Mouse (Mus musculus) brain, embryonic 18.5 days (tissue): ENCODE measurements around the gene Klk5.

Experiments used
- DNase-seq: peaks from one replicate; pipeline ENCODE4 v3.0.0-alpha.2; 2012; ENCODE audit warnings: low read depth, low spot score

The Klk5 gene

DNA sequence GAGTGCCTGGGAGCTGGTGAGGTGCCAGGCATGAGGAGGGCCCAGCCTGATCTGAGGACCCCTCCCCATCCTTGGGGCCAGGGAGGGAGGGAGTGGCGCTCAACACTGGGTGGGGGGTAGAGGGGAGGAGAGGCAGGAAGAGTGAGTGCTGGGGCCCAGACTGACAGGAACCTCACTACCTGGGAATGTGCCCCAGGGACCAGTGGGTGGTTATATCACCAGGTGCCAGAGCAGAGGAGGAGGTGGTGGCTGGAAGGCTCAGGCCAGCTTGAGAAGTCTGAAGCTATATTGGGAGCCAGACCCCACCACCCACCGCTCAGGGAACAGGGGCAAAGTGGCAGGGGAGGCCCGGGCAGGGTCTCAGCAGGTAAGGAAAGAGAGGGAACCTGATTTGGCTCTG is at the start of gene Klk5:
TSS of gene Klk5 (plus strand) at position 271 of the 400 bp plus-strand sequence.
- DNase-seq: no peak

DNA sequence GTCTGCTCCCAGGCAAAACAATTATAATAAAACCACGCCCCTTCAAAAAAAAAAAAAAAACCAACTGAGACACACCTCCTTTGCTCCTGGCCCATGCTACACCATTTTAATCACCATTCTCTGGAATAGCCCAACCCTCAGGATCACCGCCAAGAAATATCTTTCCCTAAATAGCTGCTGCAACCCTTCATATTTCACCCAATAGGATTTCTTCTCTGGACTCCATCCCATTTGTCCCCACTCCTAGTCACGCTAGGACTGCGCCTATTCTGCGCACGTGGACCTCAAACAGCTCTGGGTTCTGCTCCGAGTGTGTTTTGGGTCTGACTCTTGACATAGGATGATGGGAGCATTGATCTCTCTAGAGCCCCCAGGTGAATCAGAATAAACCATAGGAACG is 45.4 kb upstream of the Klk5 start:
- DNase-seq: no peak

DNA sequence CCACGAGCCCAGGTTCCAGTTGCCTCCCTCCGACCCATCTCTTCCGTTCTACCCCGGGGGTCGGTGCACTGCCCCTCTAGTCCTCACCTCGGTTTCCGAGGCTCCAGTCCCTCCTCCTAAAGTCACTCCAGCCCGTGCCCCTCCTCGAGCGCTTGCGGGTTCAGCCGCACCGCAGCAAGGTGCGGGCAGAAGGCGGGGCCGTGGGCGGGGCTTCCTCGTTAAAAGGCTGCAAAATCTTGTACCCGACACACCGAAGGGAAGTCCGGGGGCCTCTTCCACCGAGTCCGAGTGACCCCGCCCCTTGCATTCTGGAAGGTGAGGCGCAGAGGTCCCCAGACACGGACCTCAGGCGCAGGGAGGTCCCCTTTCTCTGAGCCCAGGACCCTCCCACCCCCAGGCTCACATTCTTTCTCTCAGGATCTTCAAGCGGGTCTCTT is 44.4 kb upstream of the Klk5 start, which contains the start of gene Klk8:
TSS of gene Klk8 (plus strand) at position 245 of the 437 bp plus-strand sequence.
- DNase-seq: no peak

DNA sequence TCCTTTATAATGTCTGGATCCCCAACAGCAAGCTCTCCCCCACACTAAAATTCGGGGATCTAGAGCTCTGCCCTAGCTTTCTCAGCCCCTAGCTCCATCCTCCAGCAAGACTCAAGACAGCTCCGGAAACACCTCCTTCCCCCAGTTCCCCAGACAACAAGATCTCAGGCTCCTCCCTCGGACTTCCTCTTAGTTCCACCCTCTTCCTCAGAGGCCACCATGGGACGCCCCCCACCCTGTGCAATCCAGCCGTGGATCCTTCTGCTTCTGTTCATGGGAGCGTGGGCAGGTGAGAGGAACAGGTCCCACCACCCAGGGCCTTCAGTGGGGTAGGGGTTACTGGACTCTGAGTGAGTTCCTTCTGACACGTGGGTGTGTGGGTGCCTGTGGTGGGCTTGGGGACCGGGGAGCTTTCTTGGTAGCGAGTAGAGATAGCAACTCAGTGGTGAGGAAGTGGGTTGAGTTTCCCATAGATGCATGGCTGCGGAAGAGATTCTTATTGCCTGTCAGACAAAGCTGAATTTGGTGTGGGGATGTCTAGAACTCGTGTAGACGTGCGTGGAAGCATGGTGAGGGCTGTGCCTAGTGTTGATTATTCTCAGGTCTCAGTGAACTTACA is 43.8 kb upstream of the Klk5 start:
- no peak for DNase-seq

DNA sequence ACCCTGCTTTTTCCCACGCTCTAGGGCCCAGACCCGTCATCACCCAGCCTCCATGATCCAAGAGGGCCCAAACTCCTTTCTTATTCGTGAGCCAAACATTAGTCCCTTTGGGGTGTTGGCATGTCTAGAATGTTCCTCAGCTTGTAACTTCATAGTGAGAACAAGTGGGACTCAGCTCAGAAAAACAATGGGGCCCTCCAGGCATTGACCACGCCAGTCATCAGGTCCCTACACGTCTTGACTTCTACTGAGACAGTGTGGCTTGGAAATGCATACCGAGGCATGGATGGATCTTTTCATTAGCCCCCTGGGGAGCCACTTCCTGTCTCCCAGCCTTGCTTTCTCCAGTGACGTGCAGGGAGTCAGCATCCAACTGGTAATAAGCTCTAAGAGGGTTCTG is 41.9 kb upstream of the Klk5 start:
- no peak for DNase-seq

DNA sequence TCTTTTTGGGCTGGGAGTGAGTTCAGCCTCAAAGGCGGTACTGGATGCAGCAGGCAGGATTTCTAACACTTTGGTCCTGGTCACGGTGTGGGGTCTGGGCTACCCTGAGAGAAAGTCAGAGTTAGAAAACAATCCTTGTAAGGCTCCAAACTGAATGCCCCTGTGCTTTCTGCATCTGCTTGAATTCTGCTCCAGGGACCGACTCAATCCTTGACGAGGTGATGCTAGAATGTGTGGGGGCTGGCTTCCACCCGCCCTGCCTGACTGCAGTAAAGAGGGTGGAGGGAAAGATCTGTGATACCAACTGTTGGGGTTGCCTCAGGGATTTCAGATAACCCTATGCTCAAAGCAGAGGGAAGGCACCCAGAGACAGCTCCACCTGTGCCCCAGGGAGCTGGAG is 30.8 kb upstream of the Klk5 start, which contains the start of gene Klk7:
TSS of gene Klk7 (plus strand) at position 301 of the 400 bp plus-strand sequence.
- DNase-seq: no peak

DNA sequence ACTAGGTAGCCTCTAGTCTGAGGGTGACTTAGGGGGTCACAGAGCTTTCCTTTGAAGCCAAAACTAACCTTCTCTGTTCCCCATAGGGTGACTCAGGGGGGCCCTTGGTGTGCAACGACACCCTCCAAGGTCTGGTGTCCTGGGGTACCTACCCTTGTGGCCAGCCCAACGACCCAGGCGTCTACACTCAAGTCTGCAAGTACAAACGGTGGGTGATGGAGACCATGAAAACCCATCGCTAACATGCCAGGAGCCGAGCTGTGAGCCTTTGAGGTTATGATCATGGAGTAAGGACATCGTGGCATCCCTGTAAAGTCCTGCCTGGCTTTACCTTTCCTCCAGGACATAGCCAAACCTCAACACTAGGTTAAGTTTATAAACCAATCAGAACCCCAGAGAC is 26.6 kb upstream of the Klk5 start:
- no peak for DNase-seq

DNA sequence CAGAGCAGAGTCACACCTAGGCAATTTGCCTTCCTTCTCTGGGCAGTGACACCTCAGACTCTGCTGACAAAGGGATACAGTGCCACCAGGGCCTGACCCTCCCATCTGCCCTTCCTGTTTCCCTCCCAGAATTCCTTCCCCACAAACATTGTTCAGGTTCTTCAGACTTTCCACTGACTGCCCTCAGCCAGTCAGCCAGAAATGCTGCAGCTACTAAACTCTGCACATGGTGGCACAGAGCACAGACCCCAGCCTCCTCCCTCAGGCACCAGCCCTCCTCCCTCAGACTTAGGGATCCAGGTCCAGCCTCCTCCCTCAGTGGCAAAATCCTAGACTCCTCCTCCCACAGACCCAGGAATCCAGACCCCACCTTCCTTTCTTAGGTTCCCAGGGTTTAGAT is 25.0 kb upstream of the Klk5 start:
- no peak for DNase-seq

DNA sequence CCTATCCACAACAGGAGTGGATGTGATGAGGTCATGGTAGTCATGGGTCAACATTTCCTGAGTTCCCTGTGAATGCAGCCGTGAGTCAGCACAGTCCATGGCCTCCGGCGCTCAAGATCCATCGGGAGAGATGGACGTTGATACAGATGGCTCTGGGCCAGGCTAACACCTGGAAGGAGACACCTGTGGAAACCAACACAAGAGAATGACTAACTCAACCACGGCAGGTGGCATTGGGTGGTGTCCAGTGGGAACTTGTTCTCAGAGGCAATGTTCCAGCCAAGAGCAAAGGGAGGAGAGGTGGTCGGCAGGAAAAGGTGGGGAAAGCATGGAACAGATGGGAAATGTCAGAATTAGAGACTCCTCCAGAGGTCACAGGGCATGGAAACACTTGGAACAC is 20.2 kb upstream of the Klk5 start:
- DNase-seq: no peak

DNA sequence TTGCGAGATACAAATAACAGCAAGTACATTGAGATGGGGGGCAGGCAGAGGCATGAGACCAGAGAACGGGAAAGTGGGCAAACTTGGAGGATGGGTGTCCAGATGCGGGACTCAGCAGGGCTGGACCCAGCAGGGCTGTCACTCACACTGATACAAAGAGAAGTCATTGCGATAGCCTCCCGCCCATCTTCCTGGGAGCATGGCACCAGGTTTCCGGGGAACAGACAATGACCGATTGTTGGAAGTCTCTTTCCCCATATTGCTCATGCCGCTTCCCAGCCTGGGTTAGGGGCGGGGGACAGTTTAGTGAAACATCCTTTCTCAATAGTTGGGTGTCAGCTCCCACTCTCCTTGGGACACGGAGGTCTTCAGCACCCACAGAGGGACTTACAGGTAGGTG is 17.6 kb upstream of the Klk5 start, which contains the start of gene Klk6:
TSS of gene Klk6 (plus strand) at position 301 of the 400 bp plus-strand sequence.
- DNase-seq: no peak

DNA sequence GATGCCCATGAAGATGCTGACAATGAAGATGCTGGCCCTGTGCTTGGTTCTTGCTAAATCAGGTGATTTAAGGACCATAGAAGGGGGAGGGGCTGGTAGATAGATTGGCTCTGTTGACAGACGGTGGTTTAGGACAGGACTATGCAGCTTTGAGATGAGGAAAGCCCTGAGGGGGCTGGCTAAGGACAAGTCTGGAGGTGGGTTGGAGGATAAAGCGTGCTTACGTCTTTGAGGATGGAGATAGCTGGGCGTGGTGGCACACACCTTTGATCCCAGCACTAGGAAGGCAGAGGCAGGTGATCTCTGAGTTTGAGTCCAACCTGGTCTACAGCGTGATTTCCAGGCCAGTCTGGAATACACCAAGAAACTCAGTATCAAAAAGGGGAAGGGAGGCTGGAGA is 15.7 kb upstream of the Klk5 start:
- no peak for DNase-seq

DNA sequence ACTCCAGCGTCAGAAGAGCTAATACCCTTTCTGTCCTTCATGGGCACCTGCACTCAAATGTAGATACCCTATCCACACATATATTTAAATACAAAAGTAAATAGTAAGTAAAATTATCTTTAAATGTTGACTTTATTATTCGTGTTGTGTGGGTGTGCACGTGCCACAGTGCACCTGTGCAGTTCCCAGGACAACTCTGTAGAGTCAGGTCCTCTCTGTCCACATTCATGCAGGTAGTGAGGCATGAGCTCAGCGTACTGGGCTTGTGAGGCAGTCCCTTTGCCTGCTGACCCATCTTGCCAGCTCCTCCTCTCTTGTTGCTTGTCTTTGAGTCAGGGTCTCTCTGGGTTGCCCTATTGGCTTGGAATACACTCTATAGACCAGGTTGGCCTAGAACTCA is 14.1 kb upstream of the Klk5 start:
- DNase-seq: no peak

DNA sequence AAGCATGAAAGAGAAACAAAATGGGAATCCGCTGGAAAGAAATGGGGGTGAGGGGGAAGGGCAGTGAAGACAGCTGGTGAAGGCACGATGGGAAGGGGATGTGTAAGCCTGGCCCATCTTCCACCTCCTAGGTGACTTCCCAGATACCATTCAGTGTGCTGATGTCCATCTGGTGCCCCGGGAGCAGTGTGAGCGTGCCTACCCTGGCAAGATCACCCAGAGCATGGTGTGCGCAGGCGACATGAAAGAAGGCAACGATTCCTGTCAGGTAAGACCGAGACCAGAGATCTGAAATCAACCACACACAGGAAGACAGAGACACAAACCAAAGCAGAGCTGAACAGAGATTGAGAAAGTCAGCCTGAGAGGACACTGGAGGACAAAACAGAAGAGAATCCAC is 12.8 kb upstream of the Klk5 start:
- no peak for DNase-seq

DNA sequence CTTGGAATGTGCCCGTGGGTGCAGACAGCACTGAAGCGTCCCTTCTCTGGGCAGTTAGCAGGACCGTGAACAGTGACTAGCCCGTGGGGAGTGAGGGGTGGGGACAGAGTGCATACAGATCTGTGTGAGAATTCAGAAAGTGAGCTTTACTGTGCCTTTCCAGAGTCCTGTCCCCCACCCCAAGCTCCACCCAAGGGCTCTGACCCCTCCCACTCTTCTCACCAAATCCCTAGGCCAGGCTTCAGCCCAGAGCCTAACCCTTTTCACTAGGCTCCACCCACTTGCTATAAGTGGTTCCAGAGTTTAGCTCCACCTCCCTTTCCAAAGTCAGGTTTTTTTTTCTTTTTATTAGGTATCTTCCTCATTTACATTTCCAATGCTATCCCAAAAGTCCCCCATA is 2.0 kb downstream of the Klk5 start:
- no peak for DNase-seq

DNA sequence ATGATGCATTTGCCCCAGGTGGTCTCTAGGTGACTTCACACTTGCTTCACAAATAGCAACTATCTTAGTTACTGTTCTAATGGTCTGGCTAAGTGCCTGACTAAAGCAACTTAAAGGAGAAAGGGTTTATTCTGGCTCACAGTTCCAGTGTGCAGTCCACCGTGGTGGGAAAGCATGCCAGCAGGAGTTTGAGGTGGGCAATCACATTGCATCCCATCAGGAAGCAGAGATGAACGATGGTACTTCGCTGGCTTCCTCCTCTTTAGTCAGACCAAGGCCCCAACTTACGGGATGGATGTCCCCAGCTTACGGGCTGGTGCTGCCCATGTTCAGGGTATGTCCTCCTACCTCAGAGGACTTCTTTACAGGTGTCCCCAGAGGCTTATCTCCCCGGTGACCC is 9.8 kb downstream of the Klk5 start:
- DNase-seq: no peak

DNA sequence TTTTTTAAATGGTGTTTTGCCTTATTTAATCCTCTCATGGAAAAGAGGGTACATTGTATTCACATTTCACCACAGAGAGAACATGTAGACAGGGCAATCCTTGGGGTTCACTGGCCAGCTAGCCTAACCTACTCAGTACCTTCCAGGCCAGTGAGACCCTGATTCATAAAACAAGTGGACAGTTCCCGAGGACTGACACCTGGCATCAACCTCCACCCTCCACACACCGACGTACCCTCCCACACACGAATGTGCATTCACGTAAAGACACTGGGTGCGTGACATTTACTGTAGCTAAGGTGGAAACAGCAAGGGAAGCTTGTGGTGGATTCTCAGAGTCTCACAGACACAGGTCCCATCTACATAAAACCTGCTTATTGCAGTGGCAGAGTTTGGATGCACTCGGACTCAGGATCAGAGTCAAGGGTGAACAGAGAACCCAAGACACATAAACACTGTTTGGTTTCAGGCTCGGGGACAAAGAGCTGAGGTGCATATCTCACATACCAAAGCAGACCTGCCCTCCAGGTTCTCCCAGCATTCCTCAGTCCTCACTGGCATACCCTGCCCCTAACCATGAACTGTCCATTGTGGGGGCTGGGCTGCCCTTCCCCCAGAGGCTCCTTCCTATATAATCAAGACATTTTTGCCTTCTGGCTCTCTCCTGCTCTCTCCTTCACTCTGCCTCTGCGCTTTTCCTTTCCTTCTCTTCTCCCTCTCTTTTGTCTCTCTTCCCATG is 13.0 kb downstream of the Klk5 start:
- no peak for DNase-seq

DNA sequence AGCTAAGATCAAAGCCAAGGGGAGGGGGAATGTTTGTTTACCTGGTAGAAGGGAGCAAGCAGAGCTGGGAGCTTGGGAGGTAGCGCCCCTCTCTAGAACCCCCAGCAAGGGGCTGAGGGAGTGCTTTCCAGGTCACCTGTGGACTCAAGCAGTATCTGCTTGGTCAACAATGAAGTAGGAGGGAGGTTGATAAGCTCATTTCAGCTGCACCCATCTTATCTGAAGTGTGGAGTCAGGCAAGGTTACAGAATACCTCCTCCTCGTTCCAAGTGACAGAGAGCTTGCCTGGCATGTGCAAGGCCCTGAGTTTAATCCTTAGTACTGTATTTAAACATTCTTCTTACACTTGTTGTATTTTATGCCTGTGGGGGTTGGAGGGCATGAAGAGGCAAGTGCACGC is 13.9 kb downstream of the Klk5 start:
- DNase-seq: no peak

DNA sequence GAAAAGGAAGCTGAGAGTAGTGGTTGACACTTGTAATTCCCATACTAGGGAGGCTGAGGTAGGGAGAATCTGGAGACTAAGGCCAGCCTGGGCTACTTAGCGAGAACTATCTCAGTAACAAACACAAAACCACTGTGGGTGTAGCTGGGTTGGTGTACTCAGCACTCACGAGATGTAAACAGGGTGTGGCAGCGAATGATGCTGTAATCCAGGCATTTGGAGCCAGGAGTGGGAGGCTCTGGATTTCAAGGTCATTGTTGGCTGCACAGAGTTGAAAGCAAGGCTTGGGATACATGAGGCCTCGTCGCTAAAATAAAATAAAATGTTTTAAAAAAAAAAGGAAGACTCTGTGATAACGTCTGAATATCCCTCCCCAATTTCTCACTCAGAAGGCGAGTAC is 14.5 kb downstream of the Klk5 start:
- DNase-seq: no peak

DNA sequence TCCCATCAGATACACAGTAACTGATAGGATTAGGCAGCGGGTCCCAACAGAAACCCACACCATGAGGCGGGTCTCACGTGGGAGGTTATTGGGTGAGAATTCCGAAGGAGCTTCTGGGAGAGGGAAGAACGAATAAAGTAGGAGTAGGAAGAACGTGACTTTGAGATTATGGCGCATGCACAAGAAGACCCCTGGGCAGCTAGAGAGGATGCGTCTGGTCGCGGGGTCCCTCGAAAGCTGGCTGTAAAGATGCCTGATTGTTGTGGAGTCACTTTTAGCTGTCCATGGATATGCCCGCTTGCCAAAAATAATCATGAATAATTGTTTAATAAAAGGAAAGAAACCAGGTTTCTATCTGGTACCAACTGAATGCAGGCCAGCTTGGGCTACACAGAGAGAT is 15.7 kb downstream of the Klk5 start:
- DNase-seq: no peak

DNA sequence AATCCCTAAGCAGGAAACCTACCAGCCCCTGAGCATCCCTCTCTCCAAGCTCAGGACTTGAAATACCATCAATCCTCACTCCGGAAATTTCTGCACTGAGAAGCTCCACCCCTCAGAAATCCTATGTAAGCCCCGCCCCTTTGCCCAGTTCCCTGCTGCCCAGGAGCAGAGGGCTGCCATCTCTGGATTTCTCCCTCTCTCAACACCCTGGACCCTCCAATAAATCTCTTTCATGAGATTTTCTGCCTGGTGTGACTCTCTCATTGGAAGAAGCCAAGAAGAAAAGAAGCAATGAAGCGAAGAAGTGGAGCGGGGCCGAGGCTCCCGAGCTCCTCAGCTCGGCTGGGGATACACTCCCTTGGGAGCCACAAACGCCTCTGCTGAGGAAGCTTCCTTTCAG is 18.6 kb downstream of the Klk5 start:
- DNase-seq: no peak

DNA sequence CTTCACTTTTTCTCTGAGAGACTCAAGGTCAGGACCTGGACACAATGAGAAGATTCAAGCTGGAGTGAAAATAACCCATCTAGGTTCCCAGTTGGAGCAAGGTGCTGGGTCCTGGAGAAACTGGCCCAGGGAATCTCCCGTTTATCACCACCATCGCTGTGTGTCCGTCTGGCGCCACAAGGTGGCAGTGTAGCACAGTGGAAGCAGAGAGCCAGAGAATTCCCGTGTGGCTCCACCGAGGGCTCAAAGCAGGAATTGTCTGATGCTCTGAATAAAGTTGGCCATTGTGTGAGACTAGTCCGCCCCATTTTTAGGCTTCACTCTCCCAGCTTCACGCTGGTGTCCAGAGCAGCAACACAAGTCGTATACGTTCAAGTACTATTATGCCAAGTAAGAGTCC is 31.5 kb downstream of the Klk5 start:
- peak; percentile 14 for DNase-seq

DNA sequence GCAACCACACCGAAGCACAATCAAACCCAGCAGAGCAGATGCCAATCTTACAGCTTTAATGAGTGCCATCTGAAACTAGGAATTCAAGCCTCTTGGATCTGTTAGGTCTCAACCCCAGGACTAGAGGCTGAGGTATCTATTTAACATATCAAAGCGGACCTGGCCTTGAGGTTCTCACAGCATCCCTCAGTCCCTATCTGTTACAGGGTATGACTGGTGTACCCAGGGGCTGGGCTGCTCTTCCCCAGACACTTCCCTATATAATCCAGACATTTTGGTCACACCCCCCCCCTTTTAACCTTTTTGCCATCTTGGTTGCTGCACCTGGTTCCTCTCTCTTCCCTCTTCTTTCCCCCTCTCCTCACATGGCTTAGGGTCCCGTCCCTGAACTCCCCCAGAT is 31.9 kb downstream of the Klk5 start:
- DNase-seq: no peak

DNA sequence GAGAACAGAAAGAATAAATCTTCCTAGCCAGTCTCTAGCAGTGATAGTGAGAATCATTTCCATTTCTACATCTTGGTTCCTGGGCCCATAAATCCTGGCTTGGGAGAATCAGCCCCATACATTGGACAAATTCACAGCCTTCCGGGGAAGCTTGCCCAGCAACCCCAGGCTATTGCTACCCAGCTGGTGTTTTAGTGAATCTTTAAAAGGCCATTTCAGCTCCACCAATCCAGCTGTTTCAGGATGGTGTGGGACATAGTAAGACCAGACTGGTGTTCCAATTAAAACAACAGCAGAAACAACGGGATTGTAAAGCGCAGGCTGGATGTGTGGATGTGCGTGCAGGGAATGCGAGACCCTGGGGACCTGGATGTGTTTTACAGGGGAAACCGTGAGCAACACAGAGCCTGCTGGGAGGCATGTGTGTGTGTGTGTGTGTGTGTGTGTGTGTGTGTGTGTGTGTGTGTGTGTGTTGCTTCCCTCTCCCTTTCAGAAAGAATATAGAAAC is 33.2 kb downstream of the Klk5 start:
- DNase-seq: no peak
